Mouse (Mus musculus) gastrocnemius, postnatal 4 days (tissue): ENCODE results near the gene Tbx21. TPM values are rescaled to one million over a fixed set of nuclear protein-coding genes. Genes with fewer than 3 reads are reported as not detected.

Source experiments
- DNase-seq, 2 experiments: peaks; one replicate each; pipeline ENCODE4 v3.0.0; 2021 to 2022; ENCODE audit warnings: low spot score in 2 of 2, mixed read lengths in 2 of 2
- long read RNA-seq, 2 experiments: library from polyadenylated mRNA; stranded (forward); transcript quantifications; one replicate each; pipeline ENCODE4 v2.0.0; 2021
- total RNA-seq, 2 experiments: library from RNA; stranded (reverse); gene quantifications; 2 replicates each; pipeline ENCODE4 v1.2.3; 2021

Tbx21 gene
- 1 to 10 TPM in 1 of 2 experiments, under 1 TPM in 1; 0.98 to 1.4 TPM for total RNA-seq
- long read RNA-seq, experiment 1: 0 reads
- long read RNA-seq, experiment 2, partial matches to known transcripts: 0 of 1 reads
- long read RNA-seq, experiment 2, other reads (novel, unspliced or antisense): 0 of 1 reads

- no peak for DNase-seq
Observed at GRCm38 (mm10) chr11:97114671-97115601, at the start of gene Tbx21. Gene Tbx21 (minus strand): TSS chr11:97115331.

- DNase-seq: no peak
Observed at GRCm38 (mm10) chr11:97160341-97160740, 45.2 kb upstream of the Tbx21 start.

- DNase-seq: no peak
Observed at GRCm38 (mm10) chr11:97156999-97157398, 41.9 kb upstream of the Tbx21 start.

- no peak for DNase-seq
Observed at GRCm38 (mm10) chr11:97152662-97153287, 37.6 kb upstream of the Tbx21 start.

- DNase-seq: no peak
Observed at GRCm38 (mm10) chr11:97152023-97152426, 36.9 kb upstream of the Tbx21 start.

- DNase-seq: peak in 1 of 2 experiments; percentile 56
Observed at GRCm38 (mm10) chr11:97151343-97151801, 36.2 kb upstream of the Tbx21 start, which contains the start of gene Tbkbp1. Gene Tbkbp1 (minus strand): TSS chr11:97151495.

GRCm38 (mm10) chr11:97150411-97151330 is 35.5 kb upstream of the Tbx21 start:
- peak in 1 of 2 experiments; percentile 69 for DNase-seq

GRCm38 (mm10) chr11:97149995-97150410 is 34.9 kb upstream of the Tbx21 start:
- peak in 1 of 2 experiments; percentile 74 for DNase-seq

- no peak for DNase-seq
Observed at GRCm38 (mm10) chr11:97149026-97149425, 33.9 kb upstream of the Tbx21 start.

- no peak for DNase-seq
Observed at GRCm38 (mm10) chr11:97148591-97148990, 33.5 kb upstream of the Tbx21 start.

GRCm38 (mm10) chr11:97147333-97147732 is 32.2 kb upstream of the Tbx21 start:
- DNase-seq: no peak

GRCm38 (mm10) chr11:97146724-97147123 is 31.6 kb upstream of the Tbx21 start:
- DNase-seq: peak; percentile 69 to 73

GRCm38 (mm10) chr11:97145951-97146350 is 30.8 kb upstream of the Tbx21 start:
- no peak for DNase-seq

GRCm38 (mm10) chr11:97145320-97145719 is 30.2 kb upstream of the Tbx21 start:
- DNase-seq: no peak

GRCm38 (mm10) chr11:97143196-97143900 is 28.2 kb upstream of the Tbx21 start:
- DNase-seq: no peak

GRCm38 (mm10) chr11:97142159-97142608 is 27.1 kb upstream of the Tbx21 start:
- no peak for DNase-seq

- DNase-seq: no peak
Observed at GRCm38 (mm10) chr11:97140811-97141210, 25.7 kb upstream of the Tbx21 start.

- DNase-seq: no peak
Observed at GRCm38 (mm10) chr11:97139256-97139655, 24.1 kb upstream of the Tbx21 start.

GRCm38 (mm10) chr11:97138554-97139226 is 23.6 kb upstream of the Tbx21 start:
- DNase-seq: no peak
